In genomic region chr3:18524011-18524410, GRCm38 (mm10) we compare ENCODE assay signal across 14 mouse cellular contexts.
A peak's percentile ranks its signal among the peaks of the same experiment; 100 is the strongest.
DNase-seq lines count a peak whose midpoint lies in the region.
"Had no signal": no experiment of that assay in that cellular context is flagged by ENCODE, and none has a peak within 500 bp of the region (broad histone marks: within the 10 kb centered on the region; RNA-seq: fewer than 3 reads in every experiment).

No protein-coding gene starts in this region.

- intact Hi-C loops in left cerebral cortex, postnatal 4 days (cut with DNase I), result no loop called here

- DNase-seq in adrenal gland, postnatal 10 days, result peak; percentile 2
- no peak for DNase-seq in adrenal gland, postnatal 25 days
- DNase-seq in cerebellum, postnatal 25 days, result peak; percentile 6 to 37
- DNase-seq in cerebellum, adult 9-10 months, result no peak
- peak; percentile 2 for DNase-seq in left cerebral cortex, postnatal 4 days
- no peak for DNase-seq in left cerebral cortex, adult 18-20 months (ENCODE audit: low spot score in 2 of 2)
- DNase-seq: adrenal gland, adult 8-10 months; cerebellum, adult 18-20 months; cerebellum, adult 9-11 months; embryo, embryonic 11 days; gastrocnemius, postnatal 25 days; heart, adult 18-20 months; heart, postnatal 10 days; heart, postnatal 36 days had no signal

Comparison
In these comparisons a context has a peak if more than half of its experiments do, and no peak if none do; other contexts are left out.
1. DNase-seq: peak in adrenal gland, postnatal 10 days (single experiment), cerebellum, postnatal 25 days (2 of 2) and left cerebral cortex, postnatal 4 days (single experiment); none in adrenal gland, postnatal 25 days (single experiment), cerebellum, adult 9-10 months (single experiment) and left cerebral cortex, adult 18-20 months (0 of 2).